Mouse (Mus musculus): Measurements from ENCODE around the gene 4931428L18Rik.

Gene 4931428L18Rik

DNA sequence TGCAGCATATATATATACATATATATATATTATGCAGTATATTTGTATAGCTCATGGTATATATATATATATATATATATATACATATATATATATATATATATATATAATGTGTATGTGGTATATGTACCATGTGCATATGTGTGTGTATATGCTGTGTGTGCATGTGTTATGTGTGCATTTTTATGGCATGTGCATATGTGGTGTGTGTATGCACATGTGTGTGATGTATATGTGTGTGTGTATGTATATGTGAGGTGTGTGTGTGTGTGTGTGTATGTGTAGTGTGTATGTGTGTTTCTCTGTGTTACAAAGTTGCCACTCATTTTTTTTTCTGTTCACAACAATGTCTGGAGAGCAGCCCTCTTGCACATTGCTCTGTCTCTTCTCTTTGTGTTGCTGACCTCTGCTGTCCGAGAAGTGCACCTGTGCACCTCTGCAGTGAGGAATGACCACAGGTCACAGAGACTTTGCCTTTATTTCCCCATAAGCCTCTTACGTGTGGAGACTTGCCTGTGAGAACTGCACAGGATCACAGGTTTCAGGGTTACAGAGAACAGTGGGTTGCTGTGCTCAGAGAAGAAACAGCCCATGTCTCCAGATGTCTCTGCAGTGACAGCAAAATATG, 69.6 kb downstream of the 4931428L18Rik start:
- no peak for DNase-seq (ENCODE audit: low read depth, low spot score)

- no peak for DNase-seq (ENCODE audit: low read depth, low spot score)
Observed at GRCm38 (mm10) chr1:31150546-31150945, 71.9 kb downstream of the 4931428L18Rik start.

GRCm38 (mm10) chr1:31149671-31150070, 72.8 kb downstream of the 4931428L18Rik start:
- DNase-seq (ENCODE audit: low read depth, low spot score), result no peak

DNA sequence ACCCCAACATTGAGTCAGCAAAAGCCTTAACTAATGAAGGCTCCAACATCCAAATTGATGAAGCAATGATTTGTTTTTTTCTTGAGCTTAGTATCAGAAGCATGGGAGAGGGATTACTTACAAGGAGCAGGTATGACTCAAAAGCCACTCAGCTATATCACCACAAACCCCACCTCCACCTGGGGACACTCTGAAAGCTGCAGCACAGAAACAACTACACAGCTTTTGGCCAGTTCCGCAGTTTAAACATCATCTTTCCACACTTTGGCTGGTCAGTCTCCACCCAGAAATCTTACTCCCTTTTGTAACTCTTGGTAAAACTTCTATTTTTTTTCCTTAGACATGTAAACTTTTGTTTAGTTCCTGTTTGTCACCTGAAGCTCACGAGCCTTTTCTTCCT, 78.9 kb downstream of the 4931428L18Rik start:
- no peak for DNase-seq (ENCODE audit: low read depth, low spot score)

GRCm38 (mm10) chr1:31142288-31143094, 80.0 kb downstream of the 4931428L18Rik start:
- no peak for DNase-seq (ENCODE audit: low read depth, low spot score)

- DNase-seq (ENCODE audit: low read depth, low spot score), result no peak
Observed at GRCm38 (mm10) chr1:31138387-31138786, 84.1 kb downstream of the 4931428L18Rik start.

- DNase-seq (ENCODE audit: low read depth, low spot score), result no peak
Observed at GRCm38 (mm10) chr1:31113466-31113865, 109.0 kb downstream of the 4931428L18Rik start.

DNA sequence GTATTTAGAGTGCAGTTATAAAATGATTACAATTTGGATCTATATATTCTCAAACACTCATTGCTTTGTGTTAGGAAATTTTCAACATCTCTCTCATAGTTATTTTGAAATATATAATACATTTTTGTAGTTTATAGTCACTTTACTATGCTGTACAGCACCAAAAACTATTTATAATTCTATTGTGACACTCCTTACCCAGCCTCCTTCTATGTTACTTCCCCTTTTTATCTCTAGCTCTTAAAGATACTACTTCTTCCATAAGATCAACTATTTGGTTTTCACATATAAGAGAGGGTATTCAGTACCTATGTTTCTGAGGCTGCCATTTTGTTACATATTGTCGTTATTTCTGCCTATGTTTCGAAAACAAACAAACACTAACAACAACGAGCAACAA, 114.5 kb downstream of the 4931428L18Rik start:
- no peak for DNase-seq (ENCODE audit: low read depth, low spot score)

DNA sequence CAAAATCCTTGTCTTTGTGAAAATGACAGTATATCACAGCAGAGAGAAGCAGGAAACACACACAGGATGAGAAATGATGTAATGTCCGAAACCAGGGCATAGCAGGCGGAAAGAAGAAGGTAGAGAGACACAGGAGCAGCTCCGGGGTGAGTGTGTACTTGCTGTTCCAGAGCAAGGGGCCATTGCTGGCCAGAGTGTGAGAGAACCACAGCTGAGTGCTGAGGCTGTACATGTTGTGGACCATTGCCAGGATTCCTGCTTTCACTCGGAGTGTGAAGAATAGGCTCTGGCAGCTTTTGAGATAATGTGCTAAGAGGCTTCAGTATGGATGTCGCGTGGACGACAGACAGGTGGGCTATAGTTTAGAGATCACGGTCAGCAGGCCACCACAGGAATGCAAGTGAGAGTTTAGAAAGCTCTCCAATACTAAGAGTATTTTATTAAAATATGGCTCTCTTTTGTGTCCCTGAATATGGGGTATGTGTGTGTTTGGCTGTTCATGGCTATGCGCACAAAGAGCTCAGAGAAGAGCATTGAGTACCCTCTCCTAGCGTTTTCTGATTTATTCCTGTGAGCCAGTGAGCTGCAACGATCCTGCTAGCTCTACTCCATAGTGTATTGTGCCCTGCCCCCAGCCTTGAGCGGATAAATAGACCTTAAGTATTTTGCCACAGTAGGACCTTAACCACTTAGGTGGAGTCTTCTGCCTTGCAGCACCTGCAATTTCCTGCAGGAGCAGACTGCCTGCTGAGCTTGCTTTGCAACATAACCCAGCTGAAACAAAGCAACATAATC, 119.4 kb downstream of the 4931428L18Rik start:
- DNase-seq (ENCODE audit: low read depth, low spot score), result no peak

- no peak for DNase-seq (ENCODE audit: low read depth, low spot score)
Observed at GRCm38 (mm10) chr1:31102280-31102679, 120.2 kb downstream of the 4931428L18Rik start.

- no peak for DNase-seq (ENCODE audit: low read depth, low spot score)
Observed at GRCm38 (mm10) chr1:31097208-31097607, 125.3 kb downstream of the 4931428L18Rik start.

DNA sequence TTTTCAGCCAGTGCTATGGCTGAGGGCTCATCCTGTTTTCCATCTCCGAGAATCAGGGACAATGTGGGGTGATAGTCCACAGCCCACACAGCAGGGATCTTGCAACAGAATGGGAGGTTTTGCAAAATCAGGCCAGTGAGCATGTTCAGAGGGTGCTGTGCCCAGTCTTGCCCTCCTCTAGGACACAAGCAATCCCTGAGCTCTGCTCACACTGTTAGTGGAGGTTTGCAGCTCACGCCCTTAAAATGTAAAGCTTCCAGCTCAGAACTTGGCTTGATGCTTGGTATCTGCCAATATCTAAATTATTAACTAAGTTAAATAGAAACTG, 126.1 kb downstream of the 4931428L18Rik start:
- no peak for DNase-seq (ENCODE audit: low read depth, low spot score)

DNA sequence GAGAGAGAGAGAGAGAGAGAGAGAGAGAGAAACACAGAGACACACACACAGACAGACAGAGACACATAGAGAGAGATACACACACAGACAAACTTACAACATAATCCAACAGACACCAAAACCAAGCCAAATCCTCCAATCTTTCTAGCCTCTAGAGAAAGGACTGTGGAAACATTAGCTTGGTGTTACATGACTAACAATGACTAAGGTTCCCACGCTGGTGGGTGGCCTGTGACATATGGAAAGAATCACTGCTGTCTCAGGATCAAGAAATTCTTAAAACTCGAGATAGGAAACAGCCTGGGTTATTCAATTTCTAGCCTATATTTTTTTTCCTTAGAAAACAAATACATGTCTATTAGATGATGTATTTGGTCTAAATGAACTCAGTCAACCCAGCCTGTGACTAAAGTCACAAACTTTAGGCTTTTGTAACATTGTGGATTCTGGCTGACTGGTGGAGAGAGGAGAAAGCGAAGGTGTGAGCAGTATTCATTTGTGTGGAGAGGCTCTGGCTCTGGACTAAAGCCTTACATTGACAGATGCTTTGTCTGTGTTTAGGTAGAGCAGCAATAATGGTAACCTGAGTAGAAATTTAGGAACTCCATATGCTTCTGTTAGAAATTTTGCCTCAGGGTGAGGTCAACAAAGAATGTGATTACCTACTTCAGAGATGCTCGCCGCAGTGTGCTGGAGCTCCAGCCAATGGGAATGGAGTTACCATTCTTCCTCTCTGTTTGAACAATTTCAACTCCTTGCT, 126.6 kb downstream of the 4931428L18Rik start:
- no peak for DNase-seq (ENCODE audit: low read depth, low spot score)

DNA sequence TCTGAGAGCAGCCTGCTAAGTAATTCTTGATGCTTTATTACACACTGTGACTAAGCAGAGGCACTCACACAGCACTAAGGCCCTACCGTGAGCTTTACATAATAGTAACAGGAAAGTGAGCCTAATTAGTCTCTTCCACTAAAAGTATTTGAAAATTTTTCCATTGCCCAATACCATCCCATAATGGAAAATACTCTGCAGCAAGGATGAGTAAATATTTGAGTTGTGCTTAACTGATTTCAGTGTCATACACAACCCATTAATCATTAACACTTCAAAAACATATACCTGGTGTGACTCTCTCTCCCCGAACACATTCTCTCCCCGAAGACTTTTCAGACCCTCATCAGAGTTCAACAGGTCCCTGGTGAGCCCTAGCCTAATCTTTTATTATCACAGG, 127.7 kb downstream of the 4931428L18Rik start:
- no peak for DNase-seq (ENCODE audit: low read depth, low spot score)

- DNase-seq (ENCODE audit: low read depth, low spot score), result no peak
Observed at GRCm38 (mm10) chr1:31093939-31094338, 128.5 kb downstream of the 4931428L18Rik start.

GRCm38 (mm10) chr1:31088686-31089085, 133.8 kb downstream of the 4931428L18Rik start:
- no peak for DNase-seq (ENCODE audit: low read depth, low spot score)

DNA sequence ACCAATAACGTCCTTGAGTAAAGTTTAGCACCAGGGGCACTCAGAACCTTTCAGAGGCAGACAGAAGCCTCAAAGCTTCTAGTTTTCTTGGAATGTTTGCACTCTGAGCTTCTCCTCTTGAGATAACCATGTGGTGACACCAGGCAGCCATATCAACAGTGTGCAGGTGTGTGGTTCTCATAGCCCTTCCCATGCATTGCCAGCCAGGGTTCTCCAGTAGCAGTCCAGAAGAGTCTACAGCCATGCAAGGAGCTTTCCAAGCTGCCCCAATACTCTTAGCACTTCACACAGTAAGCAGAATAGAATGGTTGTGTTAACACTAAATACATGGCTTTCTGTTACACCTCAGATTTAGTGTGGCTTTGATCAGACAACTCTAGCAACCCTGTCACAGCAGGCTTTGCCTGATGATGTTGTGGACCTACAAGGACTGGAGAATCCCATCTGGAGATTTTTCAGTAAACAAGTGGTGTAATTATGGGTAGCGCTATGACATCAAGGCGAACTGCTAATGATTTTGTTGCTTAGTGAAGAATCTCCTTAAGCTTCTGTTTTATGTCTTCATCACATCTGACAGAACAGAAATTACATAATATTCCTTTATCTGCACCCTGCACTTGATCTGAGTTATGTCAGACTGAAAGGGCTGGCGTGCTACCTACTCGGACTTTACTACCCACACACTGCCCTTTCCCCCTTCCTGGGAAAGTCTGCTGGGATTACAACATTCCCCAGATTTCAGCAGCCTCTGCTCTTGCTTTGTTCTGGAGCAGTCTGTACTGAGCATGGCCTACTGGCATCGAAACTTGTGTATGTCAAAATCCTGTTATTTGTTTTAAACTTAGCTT, 149.7 kb downstream of the 4931428L18Rik start:
- no peak for DNase-seq (ENCODE audit: low read depth, low spot score)

DNA sequence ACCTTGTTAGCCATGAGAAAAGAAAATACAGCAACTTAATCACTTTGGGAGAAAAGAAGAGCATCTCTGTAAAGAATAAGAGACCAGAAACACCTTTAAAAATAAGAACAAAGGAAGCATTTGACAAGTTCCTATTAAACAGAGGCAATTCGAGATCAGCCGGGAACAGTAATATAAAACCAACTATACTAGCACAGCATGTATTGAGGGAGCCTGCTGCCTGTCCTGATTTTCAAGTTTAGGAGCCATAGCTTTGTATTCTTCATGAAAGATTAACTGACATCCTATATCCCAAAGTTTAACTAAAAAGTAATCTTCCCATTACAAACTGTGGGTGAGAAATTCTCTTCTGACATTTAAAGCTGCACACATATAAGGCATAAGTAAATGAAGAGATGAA, 151.3 kb downstream of the 4931428L18Rik start:
- no peak for DNase-seq (ENCODE audit: low read depth, low spot score)

DNA sequence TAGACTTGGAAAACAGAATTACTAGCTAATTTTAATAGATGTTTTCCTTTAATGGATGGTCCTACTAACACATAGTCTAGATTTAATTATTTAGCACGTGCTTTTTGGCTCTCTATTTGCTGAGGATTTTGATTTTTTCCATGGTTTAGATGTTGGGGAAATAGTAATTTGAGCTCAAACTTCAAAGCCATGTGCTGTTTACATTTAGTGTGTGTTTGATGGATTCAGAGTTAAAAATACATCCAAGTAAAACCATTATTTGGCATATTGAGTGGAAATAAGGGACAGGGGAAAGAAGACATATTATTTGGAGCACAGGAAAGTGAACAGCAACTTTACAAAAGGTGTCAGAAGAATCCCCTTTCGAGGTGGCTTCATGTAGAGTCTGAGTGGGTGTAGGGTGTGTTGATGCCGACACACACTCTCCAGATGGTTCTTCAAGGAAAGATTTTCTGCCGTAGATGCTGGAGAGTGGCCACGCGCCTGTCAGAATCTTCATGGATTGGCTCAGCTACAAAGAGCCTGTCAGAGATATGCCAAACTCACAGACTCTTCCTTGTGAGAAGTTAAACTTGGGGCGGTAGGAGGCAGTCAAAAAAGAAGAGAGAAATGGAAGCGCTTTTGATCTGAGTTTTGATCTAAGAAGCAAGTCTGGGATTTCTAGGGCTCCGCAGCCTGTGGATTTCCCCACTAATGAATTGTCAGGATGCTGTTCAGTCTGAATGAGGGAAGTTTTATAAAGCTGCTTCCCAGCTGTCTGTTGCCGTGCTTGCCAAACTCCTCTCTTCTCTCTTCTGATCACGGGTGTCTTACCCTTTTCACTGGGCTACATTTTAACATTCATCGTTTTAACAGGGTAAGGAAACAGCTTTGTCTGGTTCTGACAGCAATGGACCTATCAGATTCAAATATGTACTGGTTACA, 157.4 kb downstream of the 4931428L18Rik start:
- DNase-seq (ENCODE audit: low read depth, low spot score), result peak; percentile 69

DNA sequence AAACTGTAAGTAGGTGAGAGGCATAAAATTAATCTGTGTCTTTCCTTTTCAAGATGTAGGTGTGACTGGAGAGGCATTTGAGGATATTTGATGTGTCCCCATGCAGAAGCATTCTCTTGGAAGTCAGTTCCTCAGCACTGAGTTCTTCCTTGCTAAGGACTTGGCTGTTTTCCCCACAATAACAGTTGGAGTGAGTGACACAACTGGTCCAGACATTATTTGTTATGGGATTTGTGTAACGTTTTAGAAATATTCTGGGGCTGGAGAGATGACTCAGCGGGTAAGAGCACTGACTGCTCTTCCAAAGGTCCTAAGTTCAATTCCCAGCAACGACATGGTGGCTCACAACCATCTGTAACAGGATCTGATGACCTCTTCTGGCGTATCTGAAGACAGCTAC, 162.7 kb downstream of the 4931428L18Rik start:
- no peak for DNase-seq (ENCODE audit: low read depth, low spot score)

Measured in brain, embryonic 18.5 days (tissue).